Mouse (Mus musculus) G1E (cell line): ENCODE measurements around the gene Plb1. TPM values are rescaled to one million over a fixed set of nuclear protein-coding genes. Genes with fewer than 3 reads are reported as not detected.

Experiments
- ATAC-seq: 2 replicates; pipeline ENCODE4 v1.8.0; 2016; ENCODE audit warnings: mild to moderate bottlenecking; ENCODE audit not compliant: insufficient number of reproducible peaks, poor library complexity, low FRiP score, severe bottlenecking; ENCODE audit errors: extremely low read depth
- DNase-seq: peaks from one replicate; pipeline ENCODE4 v3.0.0; 2012; ENCODE audit warnings: low spot score
- H3K27me3 ChIP-seq: 2 replicates; pipeline ENCODE4 v1.6.1; 2012; ENCODE audit warnings: mild to moderate bottlenecking, low read length, inconsistent platforms; ENCODE audit not compliant: insufficient read depth
- H3K36me3 ChIP-seq: replicated peaks from 2 replicates; pipeline ENCODE3; 2012; ENCODE audit warnings: mild to moderate bottlenecking, inconsistent platforms
- H3K4me1 ChIP-seq: 2 replicates; pipeline ENCODE4 v1.6.1; 2012; ENCODE audit warnings: low read depth, low read length, inconsistent platforms, mixed read lengths; ENCODE audit not compliant: insufficient read depth
- H3K4me3 ChIP-seq: 2 replicates; pipeline ENCODE4 v1.5.1; 2012; ENCODE audit warnings: low read depth, mild to moderate bottlenecking, inconsistent platforms, low read length, moderate library complexity, mixed read lengths
- H3K9me3 ChIP-seq: replicated peaks from 2 replicates; pipeline ENCODE4 v1.6.1; 2012; ENCODE audit warnings: inconsistent platforms
- CTCF ChIP-seq: IDR thresholded peaks from 2 replicates; pipeline ENCODE4 v1.5.1; 2012; ENCODE audit warnings: low read depth, low read length, inconsistent platforms, mixed read lengths
- GATA1 ChIP-seq: IDR thresholded peaks from 2 replicates; pipeline ENCODE4 v1.6.1; 2012; ENCODE audit warnings: borderline replicate concordance, low read length, inconsistent platforms, mixed read lengths
- GATA2 ChIP-seq: IDR thresholded peaks from 2 replicates; pipeline ENCODE4 v1.6.1; 2012; ENCODE audit warnings: low read depth, low read length, inconsistent platforms, borderline replicate concordance
- POLR2AphosphoS5 ChIP-seq: IDR thresholded peaks from 2 replicates; pipeline ENCODE4 v1.6.1; 2012; ENCODE audit warnings: low read depth, low read length, inconsistent platforms; ENCODE audit not compliant: insufficient replicate concordance
- TAL1 ChIP-seq: conservative IDR thresholded peaks from 2 replicates; pipeline ENCODE4 v1.6.1; 2012; ENCODE audit warnings: low read depth, low read length, inconsistent platforms, mixed read lengths
- polyA plus RNA-seq: library from polyadenylated mRNA; stranded (reverse); fragments of >175 nt; gene quantifications from 2 replicates; pipeline ENCODE4 v1.2.3, GENCODE M21; 2012
- total RNA-seq, 2 experiments: library from RNA; stranded (forward) in 1 of 2; stranded (reverse) in 1 of 2; fragments of 200-1000 nt in 1 of 2; fragments of >200 nt in 1 of 2; fragmentation: Nextera tagmentation in 1 of 2; gene quantifications; 2 replicates each; pipeline ENCODE4 v1.2.3; 2014 to 2017

Gene Plb1
- total and polyA plus RNA-seq, 3 experiments = 0.27 TPM; not detected in 2

DNA sequence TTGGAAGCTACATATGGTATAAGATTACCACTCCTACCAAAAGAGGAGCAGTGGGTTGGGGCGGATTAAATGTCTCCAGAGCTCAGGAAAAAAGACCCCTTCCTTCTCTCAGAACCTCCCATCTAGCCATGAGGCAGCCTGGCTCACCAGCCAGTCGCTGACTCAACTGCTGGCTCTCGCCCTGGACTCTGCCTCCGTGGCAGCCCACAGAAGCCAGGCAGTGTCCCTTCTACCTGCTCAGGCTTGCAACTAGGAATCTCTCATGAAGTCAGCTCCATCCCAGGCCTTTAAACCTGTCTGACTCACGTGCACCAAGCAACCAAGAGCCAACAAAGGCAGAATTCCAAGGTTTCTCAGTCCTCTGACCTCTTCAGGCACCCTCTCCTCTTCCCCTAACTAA, 103.6 kb downstream of the Plb1 start:
- no peak for ATAC-seq
- Histone ChIP-seq H3K9me3 (no peaks in the 10 kb centered on the region), H3K4me3 (no peak overlapping the region), H3K4me1 (no peaks in the 10 kb centered on the region), H3K27me3 (peaks cover 13% of the 10 kb centered on the region), H3K36me3 (no peaks in the 10 kb centered on the region)
- TF ChIP-seq GATA2 (no peak), TAL1 (no peak), POLR2AphosphoS5 (no peak), CTCF (no peak), GATA1 (no peak)
- DNase-seq = no peak

DNA sequence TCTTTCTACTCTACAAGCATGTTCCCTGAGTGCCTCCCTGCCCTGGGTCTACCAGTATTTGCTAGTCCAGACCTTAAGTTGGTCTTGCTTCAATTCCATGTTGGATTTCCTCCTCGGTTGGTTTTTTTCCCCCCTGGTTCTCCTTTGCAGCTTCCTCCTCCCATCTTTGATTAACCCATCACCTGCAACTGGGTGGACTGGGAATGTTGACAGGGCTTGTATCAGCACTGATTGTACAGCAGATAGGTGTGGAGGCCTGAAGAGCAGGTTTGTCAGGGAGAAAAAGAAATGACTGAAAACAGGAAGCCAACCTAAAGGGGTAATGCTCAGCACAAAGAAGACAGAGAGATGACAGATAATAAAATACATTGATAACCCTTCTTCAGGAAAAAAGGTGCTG, 104.8 kb downstream of the Plb1 start:
- DNase-seq (no peak), ATAC-seq (no peak)
- Histone ChIP-seq H3K4me1 (no peaks in the 10 kb centered on the region), H3K27me3 (peaks cover 12% of the 10 kb centered on the region), H3K4me3 (no peak overlapping the region), H3K36me3 (no peaks in the 10 kb centered on the region), H3K9me3 (no peaks in the 10 kb centered on the region)
- TF ChIP-seq TAL1 (no peak), CTCF (no peak), GATA2 (no peak), GATA1 (no peak), POLR2AphosphoS5 (no peak)

DNA sequence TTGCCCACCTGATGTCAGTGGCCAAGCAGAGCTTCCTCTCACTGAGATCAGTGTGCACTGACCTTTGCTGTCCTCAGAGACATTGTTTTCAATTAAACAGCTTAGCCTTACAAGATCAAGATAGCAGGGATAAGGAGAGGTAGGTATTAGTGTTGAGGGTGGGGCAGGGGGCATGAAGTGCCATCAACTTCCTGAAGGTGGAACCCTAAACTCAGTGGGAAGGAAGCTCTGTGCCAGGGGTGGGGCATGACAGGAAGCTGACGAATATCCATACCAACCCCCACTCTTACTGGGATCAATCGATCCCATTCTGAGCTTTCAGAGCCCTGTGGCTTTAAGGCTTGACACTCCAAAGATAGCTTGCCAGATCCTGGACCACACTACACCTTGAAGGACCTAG, 105.8 kb downstream of the Plb1 start:
- ATAC-seq = no peak
- Histone ChIP-seq H3K4me1 (no peaks in the 10 kb centered on the region), H3K27me3 (peaks cover 15% of the 10 kb centered on the region), H3K4me3 (no peak overlapping the region), H3K9me3 (no peaks in the 10 kb centered on the region), H3K36me3 (no peaks in the 10 kb centered on the region)
- TF ChIP-seq CTCF = no peak
- no peak for TF ChIP-seq GATA2
- no peak for TF ChIP-seq POLR2AphosphoS5
- TF ChIP-seq TAL1 = no peak
- no peak for TF ChIP-seq GATA1
- no peak for DNase-seq

DNA sequence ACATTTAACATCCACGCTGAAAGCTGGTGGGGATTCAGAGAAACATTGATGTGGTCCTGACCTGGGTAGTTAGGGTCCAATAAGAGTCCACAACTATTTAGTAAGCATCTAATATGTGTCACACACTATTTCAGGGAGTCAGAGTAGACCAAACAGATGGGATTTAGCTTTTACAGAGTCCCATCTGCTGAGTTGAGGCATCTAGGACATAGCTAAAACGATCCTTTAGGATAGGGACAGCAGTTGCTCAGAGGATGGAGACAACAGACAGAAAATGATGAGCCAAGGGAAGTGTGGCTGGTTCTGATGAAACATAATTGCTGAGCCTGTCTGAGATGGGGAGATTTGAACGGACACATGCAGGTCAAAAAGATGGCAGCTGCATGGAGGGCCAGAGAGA, 106.3 kb downstream of the Plb1 start:
- Histone ChIP-seq H3K4me3 (no peak overlapping the region), H3K27me3 (peaks cover 16% of the 10 kb centered on the region), H3K9me3 (no peaks in the 10 kb centered on the region), H3K4me1 (no peaks in the 10 kb centered on the region), H3K36me3 (no peaks in the 10 kb centered on the region)
- DNase-seq (no peak), ATAC-seq (no peak)
- TF ChIP-seq POLR2AphosphoS5 (no peak), GATA1 (no peak)

DNA sequence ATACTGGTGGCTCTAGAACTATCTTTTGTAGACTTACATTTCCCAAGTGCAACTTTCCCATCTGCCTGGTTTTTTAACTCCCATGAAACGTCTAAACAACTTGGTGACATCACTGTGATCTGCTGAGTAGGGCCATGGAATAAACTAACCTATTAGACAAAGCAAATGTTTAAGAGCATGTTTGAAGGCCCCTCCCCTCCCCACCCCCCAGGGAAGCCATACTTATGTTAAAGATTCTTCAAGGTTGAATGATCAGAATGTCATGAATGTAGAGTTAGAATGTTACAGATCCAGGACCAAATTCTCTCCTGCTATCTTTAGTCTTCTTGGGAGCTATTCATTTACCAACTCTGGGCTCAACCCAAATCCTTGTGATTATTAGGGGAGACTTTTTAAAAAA, 107.7 kb downstream of the Plb1 start:
- H3K4me3 ChIP-seq = no peak overlapping the region
- peaks cover 21% of the 10 kb centered on the region for H3K27me3 ChIP-seq
- no peaks in the 10 kb centered on the region for H3K9me3 ChIP-seq
- ATAC-seq (no peak), DNase-seq (no peak)
- TF ChIP-seq GATA1 (no peak), POLR2AphosphoS5 (no peak), CTCF (no peak), GATA2 (no peak), TAL1 (no peak)
- no peaks in the 10 kb centered on the region for H3K36me3 ChIP-seq
- no peaks in the 10 kb centered on the region for H3K4me1 ChIP-seq

DNA sequence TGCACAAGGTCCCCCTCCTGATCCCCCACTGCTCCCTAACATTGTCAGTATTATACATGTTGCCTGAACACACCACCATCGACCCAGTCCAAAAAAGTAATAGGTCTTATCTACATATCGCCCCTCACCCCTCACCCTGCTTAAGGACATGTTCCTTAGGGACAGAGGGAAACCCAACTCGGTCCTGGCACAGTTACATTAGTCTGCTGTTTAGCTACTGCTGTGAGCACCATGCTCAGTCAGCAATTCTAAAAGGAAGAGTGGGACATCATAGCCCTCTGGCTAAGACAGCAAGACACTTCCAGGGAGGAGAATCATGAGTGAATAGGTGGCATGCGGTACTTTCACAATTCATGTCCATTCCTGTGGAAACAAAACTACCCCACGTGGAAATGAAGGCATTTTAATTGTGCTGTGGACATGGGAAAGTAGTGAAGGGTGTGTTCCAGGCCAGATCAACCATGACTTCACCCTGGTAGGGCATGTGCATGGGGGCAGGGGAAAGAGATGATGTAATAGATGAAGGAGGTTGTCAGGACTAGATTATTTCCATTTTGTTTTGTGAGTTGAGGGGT, 110.3 kb downstream of the Plb1 start:
- H3K27me3 ChIP-seq = peaks cover 21% of the 10 kb centered on the region
- H3K4me1 ChIP-seq = no peaks in the 10 kb centered on the region
- no peak for DNase-seq
- no peaks in the 10 kb centered on the region for H3K9me3 ChIP-seq
- no peak for ATAC-seq
- H3K4me3 ChIP-seq = no peak overlapping the region
- no peak for TF ChIP-seq CTCF
- TF ChIP-seq POLR2AphosphoS5 = no peak
- no peak for TF ChIP-seq GATA2
- no peak for TF ChIP-seq TAL1
- no peak for TF ChIP-seq GATA1
- no peaks in the 10 kb centered on the region for H3K36me3 ChIP-seq

DNA sequence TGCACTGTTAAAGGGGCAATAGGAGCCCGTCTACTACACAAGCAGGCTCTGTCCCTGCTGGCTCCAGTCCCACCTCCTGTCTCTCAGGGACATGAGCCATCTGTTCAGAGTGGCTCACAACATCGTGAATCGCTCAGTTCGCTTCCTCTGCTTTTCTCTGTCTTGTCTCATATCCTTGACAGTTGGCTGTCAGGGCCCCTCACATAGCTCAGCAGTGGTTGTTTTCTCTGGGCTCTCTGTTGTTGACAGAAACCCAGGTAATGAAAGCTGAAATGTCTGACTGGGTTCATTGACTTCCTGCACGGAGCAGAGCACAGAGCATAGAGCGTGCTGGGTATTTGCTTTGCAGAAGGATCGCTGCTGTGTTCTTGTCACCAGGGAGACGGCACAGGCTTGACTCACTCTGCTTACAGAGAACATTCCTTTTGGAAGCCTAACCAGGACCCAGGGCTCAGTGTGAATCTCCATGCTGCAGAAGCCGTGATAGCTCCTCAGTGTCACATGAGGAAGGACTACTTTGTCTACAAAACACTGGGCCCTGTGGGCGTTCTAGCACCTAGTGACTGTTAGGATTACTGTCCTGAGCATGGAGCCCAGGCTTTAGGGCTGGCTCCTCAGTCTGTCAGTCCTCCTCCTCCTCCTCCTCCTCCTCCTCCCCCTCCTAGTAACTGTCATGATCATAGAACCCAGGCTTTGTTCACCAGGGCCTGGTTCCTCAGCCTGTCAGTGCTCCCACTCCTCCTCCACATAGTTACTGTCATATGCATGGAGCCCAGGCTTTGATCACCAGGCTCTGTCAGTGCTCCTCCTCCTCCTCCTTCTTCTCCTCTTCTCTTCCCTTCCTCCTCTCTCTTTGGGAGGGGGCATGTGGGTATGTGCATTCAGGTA, 113.8 kb downstream of the Plb1 start:
- DNase-seq (no peak), ATAC-seq (no peak)
- Histone ChIP-seq H3K4me3 (no peak overlapping the region), H3K27me3 (peaks cover 14% of the 10 kb centered on the region), H3K36me3 (no peaks in the 10 kb centered on the region), H3K4me1 (no peaks in the 10 kb centered on the region), H3K9me3 (no peaks in the 10 kb centered on the region)
- TF ChIP-seq TAL1 (no peak), POLR2AphosphoS5 (no peak)
